Mouse (Mus musculus) brain, embryonic 18.5 days (tissue): ENCODE results near the gene Krtap4-16.
"Not testable (repeated sequence)": the region's sequence is repeated elsewhere in the genome, so short reads cannot be mapped to it uniquely, and the experiment has no call there.

Experiments
- DNase-seq: peaks from one replicate; pipeline ENCODE4 v3.0.0-alpha.2; 2012; ENCODE audit warnings: low read depth, low spot score

Gene Krtap4-16

DNA sequence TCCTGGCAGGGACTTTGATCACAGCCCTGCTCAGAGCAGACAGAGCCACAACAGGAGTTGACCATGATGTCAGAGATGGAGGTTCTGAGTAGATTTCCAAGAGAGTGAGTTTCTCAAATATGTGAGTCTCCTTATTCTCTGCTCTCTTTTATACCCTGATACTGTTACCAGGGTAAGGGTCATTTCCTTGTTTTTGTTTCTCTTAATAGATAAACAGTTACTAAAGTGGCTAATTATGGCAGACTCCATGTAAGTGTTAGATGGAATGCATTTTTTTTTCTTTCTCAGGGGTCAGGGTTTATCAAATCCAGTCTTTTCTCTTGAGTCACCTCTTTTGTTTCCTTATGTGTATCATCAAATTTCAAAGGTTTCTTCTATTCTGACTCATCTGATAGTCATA is at the start of gene Krtap4-16:
Gene Krtap4-16 (minus strand): TSS at position 101 of the 400 bp plus-strand sequence.
- DNase-seq: no peak

DNA sequence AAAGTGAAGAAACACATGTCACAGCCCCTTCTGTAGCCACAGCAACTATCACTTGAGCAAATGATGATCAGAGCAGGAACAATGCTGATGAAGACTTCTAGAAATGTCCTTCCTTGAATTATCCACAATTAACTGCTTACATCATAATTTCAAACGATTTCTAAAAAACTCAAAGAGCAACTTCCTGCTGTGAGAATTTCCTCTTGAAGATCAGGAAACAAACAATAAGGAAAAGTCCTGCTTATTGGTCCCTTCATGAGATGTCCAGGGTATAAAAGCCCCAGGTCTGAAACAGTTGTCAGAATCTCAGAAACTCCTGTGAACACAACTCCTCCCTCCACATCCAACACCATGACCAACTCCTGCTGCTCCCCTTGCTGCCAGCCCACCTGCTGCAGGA is 27.5 kb upstream of the Krtap4-16 start, which contains the start of gene Gm11567:
Gene Gm11567 (plus strand): TSS at position 301 of the 400 bp plus-strand sequence.
- not testable (repeated sequence) for DNase-seq

DNA sequence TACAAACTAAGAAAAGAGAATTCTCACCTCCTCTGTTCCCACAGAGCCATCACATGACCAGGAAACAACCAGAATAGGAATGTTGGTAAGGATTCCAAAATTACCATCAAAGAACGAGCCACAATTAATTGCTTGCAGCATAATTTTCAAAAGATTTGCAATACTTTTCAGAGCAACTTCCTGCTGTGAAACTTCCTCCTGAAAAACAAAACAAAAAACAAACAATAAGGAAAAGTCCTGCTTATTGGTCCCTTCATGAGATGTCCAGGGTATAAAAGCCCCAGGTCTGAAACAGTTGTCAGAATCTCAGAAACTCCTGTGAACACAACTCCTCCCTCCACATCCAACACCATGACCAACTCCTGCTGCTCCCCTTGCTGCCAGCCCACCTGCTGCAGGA is 21.7 kb upstream of the Krtap4-16 start, which contains the start of gene Krtap9-1:
Gene Krtap9-1 (plus strand): TSS at position 301 of the 400 bp plus-strand sequence.
- not testable (repeated sequence) for DNase-seq

DNA sequence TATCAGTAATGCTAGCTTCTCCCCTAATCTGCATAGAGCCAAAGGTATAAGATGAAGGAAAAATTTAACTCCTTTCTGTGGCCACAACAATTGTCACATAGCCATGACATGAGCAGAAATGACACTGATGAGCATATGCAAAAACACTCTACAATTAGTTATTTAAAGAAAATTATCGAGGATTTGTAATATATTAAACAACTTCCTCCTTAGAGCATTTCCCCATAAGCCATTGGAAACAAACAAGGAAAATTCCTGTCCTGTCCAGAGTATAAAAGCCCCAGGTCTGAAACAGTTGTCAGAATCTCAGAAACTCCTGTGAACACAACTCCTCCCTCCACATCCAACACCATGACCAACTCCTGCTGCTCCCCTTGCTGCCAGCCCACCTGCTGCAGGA is 12.8 kb upstream of the Krtap4-16 start, which contains the start of gene Gm11559:
Gene Gm11559 (plus strand): TSS at position 301 of the 400 bp plus-strand sequence.
- not testable (repeated sequence) for DNase-seq

DNA sequence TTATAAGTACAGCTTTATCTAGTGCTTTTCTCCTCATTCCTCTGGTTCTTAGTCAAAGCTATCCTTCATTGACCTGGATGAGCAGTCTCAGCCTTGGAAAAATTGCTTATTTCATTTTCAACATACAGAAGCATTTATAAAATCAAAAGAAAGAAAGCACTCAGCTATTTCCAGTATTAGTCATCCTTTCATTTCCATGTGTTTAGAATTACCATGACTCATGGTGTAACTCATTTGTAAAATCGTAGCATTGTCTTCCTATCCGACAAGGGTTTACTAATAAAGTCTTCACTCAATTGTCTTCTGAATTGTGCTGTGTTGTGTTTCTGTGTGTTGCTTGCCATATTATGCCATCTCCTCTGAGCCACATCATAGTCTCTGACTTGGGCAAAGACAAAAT is 7.4 kb upstream of the Krtap4-16 start:
- DNase-seq: no peak

DNA sequence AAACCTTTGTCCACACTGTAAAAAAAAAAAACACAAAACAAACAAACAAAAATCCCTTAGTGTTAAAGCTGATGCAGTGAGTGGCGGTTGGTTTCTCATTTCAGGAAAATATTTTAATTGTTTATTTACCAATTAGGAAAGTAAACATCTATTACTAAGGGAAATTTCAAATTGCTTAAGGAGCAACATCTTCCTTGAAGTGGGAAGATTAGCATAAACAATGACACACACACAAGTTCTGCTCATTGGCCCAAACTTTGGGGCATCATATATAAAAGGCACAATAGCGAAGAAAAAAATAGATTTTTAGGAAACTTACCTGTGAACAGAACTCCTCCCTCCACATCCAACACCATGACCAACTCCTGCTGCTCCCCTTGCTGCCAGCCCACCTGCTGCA is 6.2 kb upstream of the Krtap4-16 start, which contains the start of gene Gm11568:
Gene Gm11568 (plus strand): TSS at position 301 of the 400 bp plus-strand sequence.
- DNase-seq: no peak

DNA sequence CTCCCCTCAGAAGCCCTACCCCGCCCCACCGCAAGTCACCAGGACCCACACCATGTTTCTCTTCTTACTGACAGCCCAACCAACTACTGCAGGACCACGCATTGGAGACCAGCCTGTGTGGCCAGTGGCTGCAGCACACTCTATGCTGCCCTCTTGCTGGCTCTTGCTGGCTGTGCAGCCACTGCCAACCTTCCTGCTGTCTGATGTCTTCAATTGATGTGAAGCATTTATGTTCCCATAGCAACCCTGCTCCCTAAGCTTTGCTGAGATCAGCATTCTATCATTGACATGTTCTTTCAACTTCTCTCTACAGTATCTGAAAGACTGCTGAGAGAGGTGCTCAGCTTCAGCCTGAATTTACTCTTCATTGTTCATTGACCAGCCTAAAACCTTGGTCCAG is 2.7 kb upstream of the Krtap4-16 start:
- peak; percentile 28 for DNase-seq

DNA sequence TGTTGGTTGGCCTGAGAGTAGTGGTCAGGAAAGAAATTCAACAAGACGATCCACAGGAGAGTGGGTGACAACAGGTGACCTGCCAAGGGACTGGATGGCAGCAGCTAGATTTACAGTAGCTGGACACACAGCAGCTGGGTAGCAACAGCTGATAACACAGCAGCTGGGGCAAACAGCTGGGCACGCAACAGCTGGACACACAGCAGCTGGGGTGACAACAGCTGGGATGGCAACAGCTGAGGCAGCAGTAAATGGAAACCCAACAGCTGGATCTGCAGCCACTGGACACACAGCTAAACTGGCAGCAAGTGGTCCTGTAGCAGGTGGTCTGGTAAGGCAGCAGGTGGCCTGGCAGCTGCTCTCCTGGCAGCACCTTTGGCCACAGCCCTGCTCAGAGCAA is 4.7 kb downstream of the Krtap4-16 start:
- no peak for DNase-seq

DNA sequence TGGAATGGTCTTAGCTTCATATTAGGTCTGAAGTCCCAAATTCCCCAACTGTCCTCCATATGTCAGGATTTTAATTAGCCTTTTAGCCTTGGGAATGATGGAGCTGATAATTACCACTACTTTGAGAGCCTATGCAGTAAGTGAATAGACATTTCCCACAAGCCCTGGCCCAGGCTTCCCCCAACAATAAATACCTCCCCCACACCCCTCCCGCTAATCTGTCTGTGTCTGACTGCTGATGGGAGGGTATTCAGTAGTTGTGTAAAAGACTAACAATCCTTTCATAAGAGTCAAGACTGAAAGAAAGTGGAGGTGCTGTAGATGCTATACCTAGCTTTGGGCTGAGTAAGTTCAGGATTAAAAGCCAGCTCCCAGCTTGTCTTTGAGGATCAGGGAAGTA is 9.2 kb downstream of the Krtap4-16 start:
- DNase-seq: no peak

DNA sequence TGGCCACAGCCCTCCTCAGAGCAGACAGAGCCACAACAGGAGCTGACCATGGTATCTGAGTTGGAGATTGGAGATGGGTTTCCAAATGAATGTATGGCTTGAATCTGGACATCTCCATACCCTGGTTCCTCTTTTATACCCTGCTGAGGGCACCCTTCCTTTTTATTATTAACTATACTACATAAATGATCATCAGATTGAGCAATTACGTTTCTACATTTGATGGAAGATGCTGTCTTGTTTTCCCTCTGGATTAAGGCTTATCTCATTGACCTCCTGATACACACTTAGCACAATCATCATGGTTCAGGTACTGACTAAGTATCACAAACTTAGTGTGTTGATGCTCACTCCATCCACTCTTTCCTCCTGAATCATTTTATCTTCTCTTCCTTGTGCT is 13.4 kb downstream of the Krtap4-16 start, which contains the start of gene 2300003K06Rik:
Gene 2300003K06Rik (minus strand): TSS at position 101 of the 400 bp plus-strand sequence.
- no peak for DNase-seq

DNA sequence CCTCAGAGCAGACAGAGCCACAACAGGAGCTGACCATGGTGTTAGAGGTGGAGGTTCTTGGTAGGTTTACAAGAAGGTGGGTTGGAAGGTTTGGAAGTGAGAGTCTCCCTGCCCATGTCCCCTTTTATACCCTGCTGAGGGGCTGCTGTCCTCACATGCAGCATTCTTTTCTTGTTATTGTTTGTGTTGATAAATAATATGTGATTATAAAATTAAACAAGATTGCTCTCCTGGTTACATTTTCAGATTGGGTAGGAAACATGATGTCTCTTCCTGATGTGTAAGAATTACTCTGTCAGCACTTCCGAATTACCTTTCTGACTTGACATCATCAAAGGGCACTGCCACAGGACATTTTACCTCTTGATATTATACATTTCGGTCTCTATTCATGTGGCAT is 35.8 kb downstream of the Krtap4-16 start, which contains the start of gene Gm11564:
Gene Gm11564 (minus strand): TSS at position 101 of the 400 bp plus-strand sequence.
- not testable (repeated sequence) for DNase-seq

DNA sequence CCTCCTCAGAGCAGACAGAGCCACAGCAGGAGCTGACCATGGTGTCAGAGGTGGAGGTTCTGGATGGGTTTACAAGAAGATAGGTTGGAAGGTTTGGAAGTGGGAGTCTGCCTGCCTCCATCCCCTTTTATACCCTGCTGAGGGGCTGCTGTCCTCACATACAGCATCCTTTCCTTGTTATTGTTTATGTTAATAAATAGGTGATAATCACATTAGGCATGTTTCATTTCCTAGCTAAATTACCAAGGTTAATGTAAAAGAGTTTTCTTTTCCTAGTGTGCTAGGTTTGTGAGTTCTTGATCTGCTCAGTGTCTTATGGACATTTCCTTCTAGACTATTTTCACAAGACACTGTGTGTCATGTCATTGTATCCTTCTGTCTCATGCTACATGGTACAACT is 41.6 kb downstream of the Krtap4-16 start, which contains the start of gene Krtap4-13:
Gene Krtap4-13 (minus strand): TSS at position 101 of the 400 bp plus-strand sequence.
- not testable (repeated sequence) for DNase-seq

DNA sequence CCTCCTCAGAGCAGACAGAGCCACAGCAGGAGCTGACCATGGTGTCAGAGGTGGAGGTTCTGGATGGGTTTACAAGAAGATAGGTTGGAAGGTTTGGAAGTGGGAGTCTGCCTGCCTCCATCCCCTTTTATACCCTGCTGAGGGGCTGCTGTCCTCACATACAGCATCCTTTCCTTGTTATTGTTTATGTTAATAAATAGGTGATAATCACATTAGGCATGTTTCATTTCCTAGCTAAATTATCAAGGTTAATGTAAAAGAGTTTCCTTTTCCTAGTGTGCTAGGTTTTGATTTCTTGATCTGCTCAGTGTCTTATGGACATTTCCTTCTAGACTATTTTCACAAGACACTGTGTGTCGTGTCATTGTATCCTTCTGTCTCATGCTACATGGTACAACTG is 47.1 kb downstream of the Krtap4-16 start, which contains the start of gene Gm11554:
Gene Gm11554 (minus strand): TSS at position 101 of the 400 bp plus-strand sequence.
- not testable (repeated sequence) for DNase-seq
